Mouse (Mus musculus) large intestine, adult 2 months (tissue): Measurements from ENCODE around the gene Trim3. TPM values are rescaled to one million over a fixed set of nuclear protein-coding genes. Genes with fewer than 3 reads are reported as not detected.
A peak's percentile ranks its signal among the peaks of the same experiment; 100 is the strongest.

Experiments used
- DNase-seq: peaks from one replicate; pipeline ENCODE4 v3.0.0-alpha.2; 2012; ENCODE audit warnings: low read depth, low spot score
- WGBS: fragments of 180-500 bp; shearing (Covaris S2); methylation state at CpG from one replicate; pipeline ENCODE4 v1.1.7; 2018; 5-methylcytosine and 5-hydroxymethylcytosine counted together
- polyA plus RNA-seq: library from polyadenylated mRNA; depleted of rRNA; stranded (reverse); fragments of >200 nt; gene quantifications from 2 replicates; pipeline ENCODE4 v1.2.3, GENCODE M21; 2012

The Trim3 gene
- polyA plus RNA-seq, 1 experiment = 11.5 TPM

GRCm38 (mm10) chr7:105615720-105616119 is 17.7 kb downstream of the Trim3 start:
- DNase-seq = no peak
- WGBS = 79% methylated on average over 1 of the region's 1 CpGs

- DNase-seq = no peak
- 90% methylated on average over 1 of the region's 1 CpGs for WGBS
Observed at GRCm38 (mm10) chr7:105614400-105614799, 19.0 kb downstream of the Trim3 start.

GRCm38 (mm10) chr7:105611767-105612166 is 21.6 kb downstream of the Trim3 start:
- WGBS = 83% methylated on average over 1 of the region's 1 CpGs
- no peak for DNase-seq

- no peak for DNase-seq
- 71% methylated on average over 3 of the region's 3 CpGs for WGBS
Observed at GRCm38 (mm10) chr7:105608467-105608866, 24.9 kb downstream of the Trim3 start.

GRCm38 (mm10) chr7:105602860-105603623 is 30.3 kb downstream of the Trim3 start:
- peak; percentile 13 for DNase-seq
- WGBS = 37% methylated on average over 9 of the region's 9 CpGs

- WGBS = 34% methylated on average over 7 of the region's 7 CpGs
- DNase-seq = no peak
Observed at GRCm38 (mm10) chr7:105590097-105590496, 43.3 kb downstream of the Trim3 start.

- no peak for DNase-seq
- WGBS = 54% methylated on average over 9 of the region's 9 CpGs
Observed at GRCm38 (mm10) chr7:105588325-105588912, 45.0 kb downstream of the Trim3 start.

- 73% methylated on average over 2 of the region's 2 CpGs for WGBS
Observed at GRCm38 (mm10) chr7:105581959-105582358, 51.4 kb downstream of the Trim3 start.

GRCm38 (mm10) chr7:105581094-105581703 is 52.2 kb downstream of the Trim3 start, which contains the start of gene Apbb1:
Apbb1 (minus strand) TSS chr7:105581653.
- WGBS = under 1% methylated on average over 53 of the region's 54 CpGs
- DNase-seq = peak; percentile 21

More at GRCm38 (mm10) chr7:105581959-105582358, 51.4 kb downstream of the Trim3 start:
- no peak for DNase-seq

- 2% methylated on average over 20 of the region's 22 CpGs for WGBS
- DNase-seq = no peak
Observed at GRCm38 (mm10) chr7:105580627-105581089, 52.7 kb downstream of the Trim3 start.

- 68% methylated on average over 2 of the region's 2 CpGs for WGBS
- DNase-seq = no peak
Observed at GRCm38 (mm10) chr7:105578481-105578880, 54.9 kb downstream of the Trim3 start.

- WGBS = 88% methylated on average over 6 of the region's 6 CpGs
- DNase-seq = no peak
Observed at GRCm38 (mm10) chr7:105577377-105577871, 55.9 kb downstream of the Trim3 start.

GRCm38 (mm10) chr7:105576166-105576748 is 57.1 kb downstream of the Trim3 start:
- DNase-seq = no peak
- 41% methylated on average over 3 of the region's 3 CpGs for WGBS

GRCm38 (mm10) chr7:105574537-105574936 is 58.8 kb downstream of the Trim3 start:
- no peak for DNase-seq

GRCm38 (mm10) chr7:105572949-105573348 is 60.4 kb downstream of the Trim3 start:
- 94% methylated on average over 8 of the region's 8 CpGs for WGBS
- no peak for DNase-seq

More at GRCm38 (mm10) chr7:105574537-105574936, 58.8 kb downstream of the Trim3 start:
- 88% methylated on average over 4 of the region's 4 CpGs for WGBS

GRCm38 (mm10) chr7:105570756-105571155 is 62.6 kb downstream of the Trim3 start:
- no peak for DNase-seq
- 77% methylated on average over 4 of the region's 4 CpGs for WGBS

GRCm38 (mm10) chr7:105569512-105570496 is 63.6 kb downstream of the Trim3 start:
- 65% methylated on average over 12 of the region's 12 CpGs for WGBS
- DNase-seq = no peak

- WGBS = 9% methylated on average over 6 of the region's 6 CpGs
- no peak for DNase-seq
Observed at GRCm38 (mm10) chr7:105568988-105569471, 64.3 kb downstream of the Trim3 start.

- WGBS = 40% methylated on average over 7 of the region's 7 CpGs
Observed at GRCm38 (mm10) chr7:105568583-105568982, 64.8 kb downstream of the Trim3 start.

More at GRCm38 (mm10) chr7:105568583-105568982, 64.8 kb downstream of the Trim3 start:
- no peak for DNase-seq
